Mouse (Mus musculus) lung, embryonic 16.5 days (tissue): ENCODE measurements around the gene Inka1. TPM values are rescaled to one million over a fixed set of nuclear protein-coding genes. Genes with fewer than 3 reads are reported as not detected.
A peak's percentile ranks its signal among the peaks of the same experiment; 100 is the strongest.

Experiments
- ATAC-seq: fragments of 200-750 bp; cut with Nextera tagmentation; 2 replicates; pipeline ENCODE4 v1.8.0; 2017; ENCODE audit warnings: low read depth, mild to moderate bottlenecking, moderate library complexity
- H3K27ac ChIP-seq: fragments of 300-500 bp; sonication (generic); 2 replicates; pipeline ENCODE4 v1.5.1; 2014; ENCODE audit warnings: mild to moderate bottlenecking, control low read depth, low read length
- H3K27me3 ChIP-seq: fragments of 300-500 bp; sonication (generic); 2 replicates; pipeline ENCODE4 v1.6.1; 2014; ENCODE audit warnings: low read depth, low read length, mixed read lengths; ENCODE audit not compliant: control insufficient read depth, insufficient read depth
- H3K36me3 ChIP-seq: fragments of 300-500 bp; sonication (generic); 2 replicates; pipeline ENCODE4 v1.6.1; 2014; ENCODE audit warnings: low read length; ENCODE audit not compliant: control insufficient read depth, insufficient read depth
- H3K4me1 ChIP-seq: fragments of 300-500 bp; sonication (generic); replicated peaks from 2 replicates; pipeline ENCODE4 v1.6.1; 2014; ENCODE audit warnings: low read length, mixed read lengths; ENCODE audit not compliant: control insufficient read depth, insufficient read depth
- H3K4me2 ChIP-seq: fragments of 300-500 bp; sonication (generic); 2 replicates; pipeline ENCODE4 v1.6.1; 2014; ENCODE audit warnings: low read depth, low read length, control low read depth
- H3K4me3 ChIP-seq: fragments of 300-500 bp; sonication (generic); 2 replicates; pipeline ENCODE4 v1.5.1; 2014; ENCODE audit warnings: mild to moderate bottlenecking, low read length, control low read depth
- H3K9ac ChIP-seq: fragments of 300-500 bp; sonication (generic); 2 replicates; pipeline ENCODE4 v1.6.1; 2014; ENCODE audit warnings: low read length, control low read depth
- H3K9me3 ChIP-seq: fragments of 300-500 bp; sonication (generic); 2 replicates; pipeline ENCODE4 v1.6.1; 2016; ENCODE audit warnings: low read length; ENCODE audit not compliant: control insufficient read depth
- WGBS: fragments of 180-500 bp; shearing (Covaris S2); extraction: QIAGEN DNeasy Blood & Tissue Kit; methylation state at CpG from one replicate; pipeline ENCODE4 v1.1.7; 2014; 5-methylcytosine and 5-hydroxymethylcytosine counted together
- polyA plus RNA-seq: library from polyadenylated mRNA; unstranded; fragments of >200 nt; fragmentation: Nextera tagmentation; extraction: Ambion mirVana; gene quantifications from 2 replicates; pipeline ENCODE4 v1.2.1, GENCODE M21; 2015

The Inka1 gene
- polyA plus RNA-seq, 1 experiment from 2014 or later: 64.3 TPM

GRCm38 (mm10) chr9:107949922-107950235 is 35.8 kb downstream of the Inka1 start, which contains the start of gene Traip:
Traip (plus strand) TSS chr9:107950136.
- Histone ChIP-seq H3K4me2 (peak within 1 kb of the TSS; percentile 85), H3K36me3 (no peaks in the 10 kb centered on the region), H3K9me3 (no peaks in the 10 kb centered on the region), H3K27ac (peak within 1 kb of the TSS; percentile 80), H3K4me3 (peak within 1 kb of the TSS; percentile 77), H3K27me3 (no peaks in the 10 kb centered on the region), H3K9ac (peak within 1 kb of the TSS; percentile 84), H3K4me1 (peaks cover 7% of the 10 kb centered on the region)
- 85% methylated on average over 10 of the region's 10 CpGs for WGBS
- ATAC-seq: no peak

DNA sequence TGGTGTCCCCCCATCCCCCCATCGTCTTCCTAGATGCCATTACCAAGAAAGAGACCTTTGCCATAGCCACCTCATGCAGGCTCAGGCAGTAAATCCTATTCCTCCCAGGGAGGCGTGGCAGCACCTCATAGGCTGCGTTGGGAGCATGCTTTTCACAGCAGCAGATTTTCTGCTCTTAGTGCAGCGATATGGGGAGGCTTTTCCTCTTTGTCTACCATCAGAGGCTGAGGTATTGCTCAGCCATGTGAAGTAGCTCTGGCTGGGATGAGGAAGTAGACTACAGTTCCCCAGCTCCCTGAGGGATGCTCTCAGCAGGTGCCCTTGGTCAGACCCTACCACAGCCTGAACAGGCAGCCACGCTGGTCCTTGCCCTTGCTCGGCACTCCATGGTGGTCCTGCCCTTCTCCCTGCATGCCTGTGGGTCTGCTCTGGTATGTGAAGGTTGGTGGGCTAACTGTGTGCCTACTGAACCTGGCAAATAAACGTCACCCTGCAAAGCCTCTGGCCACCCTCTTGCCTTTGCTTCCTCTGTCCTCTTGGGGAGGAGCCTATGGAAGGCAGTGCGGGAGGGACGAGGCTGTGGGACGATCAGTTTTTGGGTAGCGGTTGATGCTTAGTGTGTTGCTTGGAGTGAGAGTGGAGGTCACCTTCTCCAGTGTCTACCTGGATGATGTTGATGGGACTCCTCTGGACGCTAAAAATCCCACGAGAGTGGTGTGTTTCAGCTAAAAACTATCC is 36.3 kb downstream of the Inka1 start:
- Histone ChIP-seq H3K27ac (no peak overlapping the region), H3K4me3 (no peak overlapping the region), H3K9ac (no peak overlapping the region), H3K4me2 (no peak overlapping the region), H3K36me3 (no peaks in the 10 kb centered on the region), H3K9me3 (no peaks in the 10 kb centered on the region), H3K4me1 (peaks cover 7% of the 10 kb centered on the region), H3K27me3 (no peaks in the 10 kb centered on the region)
- 73% methylated on average over 13 of the region's 13 CpGs for WGBS
- ATAC-seq: no peak

- Histone ChIP-seq H3K4me1 (peaks cover 7% of the 10 kb centered on the region), H3K27me3 (no peaks in the 10 kb centered on the region), H3K9ac (no peak overlapping the region), H3K27ac (no peak overlapping the region), H3K36me3 (no peaks in the 10 kb centered on the region), H3K4me2 (no peak overlapping the region), H3K4me3 (no peak overlapping the region), H3K9me3 (no peaks in the 10 kb centered on the region)
- WGBS: 77% methylated on average over 31 of the region's 31 CpGs
- no peak for ATAC-seq
Observed at GRCm38 (mm10) chr9:107947241-107948194, 38.2 kb downstream of the Inka1 start.

DNA sequence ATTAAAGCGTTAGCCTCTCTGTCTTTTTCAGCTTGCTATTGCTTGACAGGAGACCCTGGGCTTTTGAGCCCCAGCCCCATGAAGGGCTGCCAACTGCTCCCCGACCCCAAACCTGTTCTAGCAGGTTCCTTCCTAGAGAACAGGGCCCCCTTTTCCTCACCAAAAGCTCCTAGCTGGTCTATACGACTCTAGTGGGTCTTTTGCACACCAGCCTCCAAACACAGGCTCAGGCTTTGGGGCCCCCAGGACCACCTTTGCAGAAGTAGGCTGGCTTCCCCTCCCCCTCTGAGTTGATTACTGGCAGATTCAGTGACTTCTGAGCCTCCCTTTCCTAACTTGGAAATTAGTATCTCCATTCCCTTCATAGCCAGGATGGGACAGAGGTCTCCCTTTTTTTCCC is 48.8 kb downstream of the Inka1 start:
- Histone ChIP-seq H3K27ac (no peak overlapping the region), H3K36me3 (no peaks in the 10 kb centered on the region), H3K4me2 (peak overlapping the region; percentile 93), H3K9me3 (no peaks in the 10 kb centered on the region), H3K4me3 (no peak overlapping the region), H3K9ac (no peak overlapping the region), H3K27me3 (peaks cover 5% of the 10 kb centered on the region; the same call in 1 of the 2 replicates), H3K4me1 (peaks cover 5% of the 10 kb centered on the region; the same call in 1 of the 2 replicates)
- no peak for ATAC-seq
- WGBS: 27% methylated on average over 3 of the region's 3 CpGs

GRCm38 (mm10) chr9:107936215-107936822 is 49.4 kb downstream of the Inka1 start:
- Histone ChIP-seq H3K4me2 (peak overlapping the region; percentile 93), H3K27ac (no peak overlapping the region), H3K27me3 (peaks cover 5% of the 10 kb centered on the region; the same call in 1 of the 2 replicates), H3K4me3 (peak overlapping the region; percentile 53), H3K36me3 (no peaks in the 10 kb centered on the region), H3K9ac (peak overlapping the region; percentile 64), H3K9me3 (no peaks in the 10 kb centered on the region), H3K4me1 (peaks cover 5% of the 10 kb centered on the region; the same call in 1 of the 2 replicates)
- peak; percentile 40; the same call in 1 of the 2 replicates for ATAC-seq
- 3% methylated on average over 29 of the region's 29 CpGs for WGBS

DNA sequence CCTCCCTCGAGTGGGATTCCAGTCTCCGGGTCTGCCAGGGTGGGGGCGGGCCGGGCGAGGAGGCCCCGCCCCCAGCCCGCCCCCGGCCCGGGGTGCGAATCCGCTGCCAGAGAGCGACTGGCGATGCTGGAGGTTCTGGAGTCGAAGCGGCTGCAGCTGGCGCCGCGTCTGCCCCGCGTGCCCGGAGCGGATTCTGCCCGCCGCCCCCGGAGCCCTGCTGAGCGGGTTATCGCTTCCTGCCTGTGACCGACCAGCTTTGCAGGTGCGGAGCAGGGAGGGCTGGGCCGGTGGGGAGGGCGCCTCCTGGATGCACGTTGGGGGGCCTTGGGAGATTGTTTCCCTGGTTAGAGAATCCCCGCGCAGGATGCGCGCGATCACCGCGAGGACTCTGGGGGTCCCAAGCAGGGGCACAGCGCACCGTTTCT is 49.9 kb downstream of the Inka1 start:
- H3K27ac ChIP-seq: no peak overlapping the region
- peaks cover 5% of the 10 kb centered on the region; the same call in 1 of the 2 replicates for H3K4me1 ChIP-seq
- WGBS: 0% methylated on average over 37 of the region's 41 CpGs
- peaks cover 5% of the 10 kb centered on the region; the same call in 1 of the 2 replicates for H3K27me3 ChIP-seq
- H3K36me3 ChIP-seq: no peaks in the 10 kb centered on the region
- peak overlapping the region; percentile 93 for H3K4me2 ChIP-seq
- no peaks in the 10 kb centered on the region for H3K9me3 ChIP-seq
- peak overlapping the region; percentile 53 for H3K4me3 ChIP-seq
- peak overlapping the region; percentile 64 for H3K9ac ChIP-seq
- ATAC-seq: peak; percentile 57

DNA sequence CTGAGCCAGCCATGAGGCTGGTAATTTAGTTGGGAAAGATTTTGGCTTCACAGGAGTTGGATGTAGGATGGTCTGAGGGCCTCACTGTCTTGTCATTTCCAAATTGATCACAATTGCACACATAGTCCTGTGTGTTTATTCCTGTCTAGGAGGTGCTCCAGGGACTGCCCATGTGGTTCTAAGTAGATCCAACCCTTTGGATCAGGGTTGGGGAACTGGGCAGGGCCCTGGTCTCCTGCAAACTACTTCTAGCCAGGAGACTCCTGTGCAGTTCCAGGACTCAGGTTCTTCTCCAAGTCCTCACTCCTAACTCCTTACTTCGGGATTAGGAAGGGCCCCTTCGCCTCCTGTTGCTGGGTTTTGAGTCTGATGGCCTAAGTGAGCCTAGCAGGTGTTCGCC is 50.3 kb downstream of the Inka1 start, which contains the start of gene Camkv:
TSS of gene Camkv (plus strand) at position 301 of the 400 bp plus-strand sequence.
- no peak for ATAC-seq
- Histone ChIP-seq H3K9ac (peak within 1 kb of the TSS; percentile 64), H3K4me3 (peak within 1 kb of the TSS; percentile 53), H3K36me3 (no peaks in the 10 kb centered on the region), H3K4me1 (peaks cover 5% of the 10 kb centered on the region; the same call in 1 of the 2 replicates), H3K4me2 (peak within 1 kb of the TSS; percentile 93), H3K27ac (no peak within 1 kb of the TSS), H3K9me3 (no peaks in the 10 kb centered on the region), H3K27me3 (peaks cover 5% of the 10 kb centered on the region; the same call in 1 of the 2 replicates)
- WGBS: 9% methylated on average over 3 of the region's 3 CpGs
